Mouse (Mus musculus) MEL (cell line): ENCODE results near the gene Gramd1b. TPM values are rescaled to one million over a fixed set of nuclear protein-coding genes. Genes with fewer than 3 reads are reported as not detected.

Experiments used
- DNase-seq: peaks from one replicate; pipeline ENCODE4 v3.0.0; 2011; ENCODE audit warnings: low read depth, low spot score
- H3K27ac ChIP-seq: 2 replicates; pipeline ENCODE4 v1.5.1; 2012; ENCODE audit warnings: low read depth, mild to moderate bottlenecking, control low read depth, low read length, moderate library complexity; ENCODE audit not compliant: control insufficient read depth
- H3K27me3 ChIP-seq, 2 experiments: fragments of 150-350 bp in 1 of 2; sonication (generic) in 1 of 2; 2 replicates each; pipeline ENCODE4 v1.6.1; 2012; ENCODE audit warnings: low read length in 2 of 2, mild to moderate bottlenecking in 2 of 2, improper control_type of control experiment in 1 of 2, moderate library complexity in 1 of 2; ENCODE audit not compliant: insufficient read depth in 2 of 2, control insufficient read depth in 1 of 2
- H3K36me3 ChIP-seq, 2 experiments: 2 replicates each; pipeline ENCODE4 v1.6.1; 2012 to 2014; ENCODE audit warnings: low read length in 2 of 2, improper control_type of control experiment in 1 of 2, inconsistent platforms in 1 of 2, mild to moderate bottlenecking in 1 of 2; ENCODE audit not compliant: insufficient read depth in 2 of 2, control insufficient read depth in 1 of 2
- H3K4me1 ChIP-seq, 2 experiments: fragments of 150-350 bp in 1 of 2; sonication (generic) in 1 of 2; 2 replicates each; pipeline ENCODE4 v1.6.1; 2012; ENCODE audit warnings: low read length in 2 of 2, improper control_type of control experiment in 1 of 2, mild to moderate bottlenecking in 1 of 2; ENCODE audit not compliant: insufficient read depth in 2 of 2, control insufficient read depth in 1 of 2
- H3K4me3 ChIP-seq, 2 experiments: fragments of 150-350 bp in 1 of 2; sonication (generic) in 1 of 2; 2 replicates each; pipeline ENCODE4 v1.5.1; 2012; ENCODE audit warnings: low read depth in 2 of 2, low read length in 2 of 2, mild to moderate bottlenecking in 2 of 2, moderate library complexity in 2 of 2, control low read depth in 1 of 2, improper control_type of control experiment in 1 of 2; ENCODE audit not compliant: control insufficient read depth in 1 of 2, insufficient read depth in 1 of 2
- H3K79me2 ChIP-seq: 2 replicates; pipeline ENCODE4 v1.6.1; 2012; ENCODE audit warnings: mild to moderate bottlenecking, low read length, moderate library complexity; ENCODE audit not compliant: control insufficient read depth, poor library complexity, insufficient read depth
- H3K9ac ChIP-seq: 2 replicates; pipeline ENCODE4 v1.6.1; 2012; ENCODE audit warnings: low read depth, mild to moderate bottlenecking, control low read depth, low read length, moderate library complexity; ENCODE audit not compliant: control insufficient read depth, poor library complexity, severe bottlenecking
- H3K9me3 ChIP-seq: fragments of 150-350 bp; sonication (generic); replicated peaks from 2 replicates; pipeline ENCODE4 v1.6.1; 2012; ENCODE audit warnings: mild to moderate bottlenecking, low read length, improper control_type of control experiment, moderate library complexity; ENCODE audit not compliant: insufficient read depth
- BHLHE40 ChIP-seq: IDR thresholded peaks from 2 replicates; pipeline ENCODE4 v1.6.1; 2012; ENCODE audit warnings: low read depth, mild to moderate bottlenecking, inconsistent platforms, low read length, improper control_type of control experiment, borderline replicate concordance
- E2F4 ChIP-seq: IDR thresholded peaks from 2 replicates; pipeline ENCODE4 v1.6.1; 2011; ENCODE audit warnings: low read depth, low read length, improper control_type of control experiment, borderline replicate concordance
- EP300 ChIP-seq, 2 experiments: IDR thresholded peaks; 2 replicates each; pipeline ENCODE4 v1.6.1; 2011; ENCODE audit warnings: improper control_type of control experiment in 2 of 2, low read length in 2 of 2, low read depth in 1 of 2, mild to moderate bottlenecking in 1 of 2
- GATA1 ChIP-seq: IDR thresholded peaks from 2 replicates; pipeline ENCODE4 v1.6.1; 2011; ENCODE audit warnings: low read depth, low read length, improper control_type of control experiment
- JUND ChIP-seq: IDR thresholded peaks from 2 replicates; pipeline ENCODE4 v1.6.1; 2011; ENCODE audit warnings: low read depth, mild to moderate bottlenecking, improper control_type of control experiment, low read length
- MEF2A ChIP-seq: IDR thresholded peaks from 2 replicates; pipeline ENCODE4 v1.6.1; 2014; ENCODE audit warnings: low read depth, mild to moderate bottlenecking, inconsistent platforms, low read length, improper control_type of control experiment; ENCODE audit not compliant: poor library complexity, insufficient replicate concordance, severe bottlenecking; ENCODE audit errors: extremely low read depth
- MXI1 ChIP-seq: IDR thresholded peaks from 2 replicates; pipeline ENCODE4 v1.6.1; 2011; ENCODE audit warnings: mild to moderate bottlenecking, low read depth, low read length, improper control_type of control experiment
- NELFE ChIP-seq: IDR thresholded peaks from 2 replicates; pipeline ENCODE4 v1.6.1; 2011; ENCODE audit warnings: low read depth, low read length, improper control_type of control experiment
- POLR2A ChIP-seq, 2 experiments: IDR thresholded peaks; 2 replicates each; pipeline ENCODE4 v1.6.1; 2011 to 2012; ENCODE audit warnings: low read length in 2 of 2, mild to moderate bottlenecking in 2 of 2, control low read depth in 1 of 2, improper control_type of control experiment in 1 of 2, low read depth in 1 of 2, moderate library complexity in 1 of 2; ENCODE audit not compliant: control insufficient read depth in 1 of 2, insufficient read depth in 1 of 2, poor library complexity in 1 of 2
- POLR2AphosphoS5 ChIP-seq: IDR thresholded peaks from 2 replicates; pipeline ENCODE4 v1.6.1; 2012; ENCODE audit warnings: low read depth, borderline replicate concordance, mild to moderate bottlenecking, inconsistent platforms, low read length, moderate library complexity, mixed read lengths
- RCOR1 ChIP-seq: IDR thresholded peaks from 2 replicates; pipeline ENCODE4 v1.6.1; 2012; ENCODE audit warnings: low read depth, mild to moderate bottlenecking, inconsistent platforms, low read length, improper control_type of control experiment
- SIN3A ChIP-seq: IDR thresholded peaks from 2 replicates; pipeline ENCODE4 v1.6.1; 2012; ENCODE audit warnings: low read length, improper control_type of control experiment, inconsistent platforms
- TAL1 ChIP-seq: IDR thresholded peaks from 2 replicates; pipeline ENCODE4 v1.6.1; 2012; ENCODE audit warnings: mild to moderate bottlenecking, inconsistent platforms, low read length, moderate library complexity, mixed read lengths
- TBP ChIP-seq: IDR thresholded peaks from 2 replicates; pipeline ENCODE4 v1.8.0; 2011; ENCODE audit warnings: low read depth, low read length, improper control_type of control experiment
- TCF12 ChIP-seq: IDR thresholded peaks from 2 replicates; pipeline ENCODE4 v1.6.1; 2014; ENCODE audit warnings: low read depth, mild to moderate bottlenecking, inconsistent platforms, low read length, improper control_type of control experiment, moderate library complexity
- USF2 ChIP-seq, 2 experiments: IDR thresholded peaks; 2 replicates each; pipeline ENCODE4 v1.6.1; 2011 to 2012; ENCODE audit warnings: improper control_type of control experiment in 2 of 2, low read length in 2 of 2, borderline replicate concordance in 1 of 2, inconsistent platforms in 1 of 2, low read depth in 1 of 2, mild to moderate bottlenecking in 1 of 2; ENCODE audit not compliant: insufficient read depth in 1 of 2
- ZKSCAN1 ChIP-seq: IDR thresholded peaks from 2 replicates; pipeline ENCODE4 v1.6.1; 2012; ENCODE audit warnings: low read depth, mild to moderate bottlenecking, inconsistent platforms, low read length, improper control_type of control experiment, moderate library complexity
- polyA plus RNA-seq, 2 experiments: library from polyadenylated mRNA; stranded (reverse) in 1 of 2; unstranded in 1 of 2; fragments of >175 nt in 1 of 2; fragments of >200 nt in 1 of 2; gene quantifications; 2 replicates each; pipeline versions ENCODE4 v1.2.1 to v1.2.4; 2012; ENCODE audit warnings: low replicate concordance in 2 of 2, low read depth in 1 of 2; ENCODE audit not compliant: insufficient read length in 2 of 2, insufficient read depth in 1 of 2, missing spikeins in 1 of 2
- total RNA-seq: library from RNA; depleted of rRNA; stranded (reverse); fragments of 300-350 nt; gene quantifications from 2 replicates; pipeline ENCODE4 v1.2.3, GENCODE M21; 2012

Gramd1b gene
- total and polyA plus RNA-seq, 3 experiments: not detected

GRCm38 (mm10) chr9:40577132-40577531 lies 45.9 kb upstream of the Gramd1b start:
- TF ChIP-seq JUND (no peak), BHLHE40 (no peak), GATA1 (no peak), TBP (no peak), SIN3A (no peak), RCOR1 (no peak), E2F4 (no peak), MEF2A (no peak), POLR2AphosphoS5 (no peak), TAL1 (no peak), MXI1 (no peak), USF2 (IDR thresholded peaks at IDR 0.05; ENCODE audit: borderline replicate concordance in 1 of 2, insufficient read depth in 1 of 2, low read depth in 1 of 2, low read length in 2 of 2) (no peak), EP300 (IDR thresholded peaks at IDR 0.05; ENCODE audit: low read depth in 1 of 2, low read length in 2 of 2) (no peak)
- no peak overlapping the region for H3K27ac ChIP-seq
- no peaks in the 10 kb centered on the region for H3K36me3 ChIP-seq

DNA sequence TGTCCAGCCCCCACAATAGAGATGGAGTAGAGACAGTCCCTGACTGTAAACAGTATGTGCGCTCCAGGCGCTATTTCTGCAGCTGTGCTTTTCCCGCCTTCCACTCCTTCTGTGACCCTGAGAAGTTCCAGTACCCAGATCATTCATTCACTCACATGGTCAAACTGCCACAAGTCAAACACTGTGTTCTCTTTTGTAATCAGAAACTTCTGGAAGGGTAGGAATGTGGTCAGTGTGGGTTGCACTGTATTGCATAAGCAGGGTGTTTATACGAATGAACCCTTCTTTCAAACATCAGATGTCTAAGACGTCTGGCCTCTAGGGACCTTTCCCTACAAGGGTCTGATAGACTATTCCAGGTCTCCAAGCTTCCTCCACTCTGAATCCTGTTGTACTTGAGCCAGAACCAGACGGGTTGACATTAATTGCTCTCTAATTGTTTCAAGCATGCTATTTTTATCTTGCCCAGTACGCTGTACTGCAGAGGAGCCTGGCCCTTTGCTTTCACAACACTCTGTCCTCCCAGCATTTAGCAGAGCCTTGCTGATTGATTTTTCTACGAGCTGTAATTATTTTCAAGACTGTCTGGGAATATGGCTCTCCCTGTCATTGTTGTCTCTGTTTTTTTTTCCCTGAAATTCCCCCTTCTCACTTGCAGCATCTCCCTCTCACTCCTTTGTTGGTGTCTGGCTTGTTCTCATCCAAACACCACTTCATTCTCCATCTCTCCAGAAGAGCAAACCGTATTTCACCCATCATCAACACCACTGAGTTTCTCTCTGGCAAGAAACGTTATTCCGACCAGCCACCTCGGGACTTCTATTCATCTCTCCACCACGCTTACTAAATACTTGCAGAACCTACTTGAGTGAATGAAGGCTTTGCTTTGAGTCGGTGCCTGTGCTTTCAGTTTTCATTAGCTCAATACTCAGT lies 44.1 kb upstream of the Gramd1b start:
- Histone ChIP-seq H3K4me3 (no peak overlapping the region), H3K4me1 (no peaks in the 10 kb centered on the region), H3K9ac (no peak overlapping the region), H3K27ac (no peak overlapping the region), H3K27me3 (no peaks in the 10 kb centered on the region), H3K36me3 (no peaks in the 10 kb centered on the region), H3K79me2 (no peaks in the 10 kb centered on the region), H3K9me3 (no peaks in the 10 kb centered on the region)
- DNase-seq: no peak
- no peak for TF ChIP-seq GATA1
- TF ChIP-seq TCF12: no peak
- no peak for TF ChIP-seq NELFE
- TF ChIP-seq POLR2A (IDR thresholded peaks at IDR 0.05; ENCODE audit: control insufficient read depth in 1 of 2, insufficient read depth in 1 of 2, low read depth in 1 of 2, low read length in 2 of 2, poor library complexity in 1 of 2): no peak
- TF ChIP-seq ZKSCAN1: no peak
- TF ChIP-seq POLR2AphosphoS5: no peak

More at GRCm38 (mm10) chr9:40577132-40577531, 45.9 kb upstream of the Gramd1b start:
- no peaks in the 10 kb centered on the region for H3K4me1 ChIP-seq
- no peaks in the 10 kb centered on the region for H3K79me2 ChIP-seq
- H3K9me3 ChIP-seq: no peaks in the 10 kb centered on the region
- no peak overlapping the region for H3K9ac ChIP-seq
- no peak for DNase-seq
- H3K27me3 ChIP-seq: no peaks in the 10 kb centered on the region
- H3K4me3 ChIP-seq: no peak overlapping the region
